Mouse (Mus musculus) small intestine, adult 2 months (tissue): Measurements from ENCODE around the gene Polr2l.
A peak's percentile ranks its signal among the peaks of the same experiment; 100 is the strongest.

Experiments used
- CTCF ChIP-seq: fragments of 200-500 bp; IDR thresholded peaks from 2 replicates; pipeline ENCODE4 v1.5.1; 2012; ENCODE audit warnings: low read depth, mild to moderate bottlenecking, control low read depth, inconsistent platforms, low read length, moderate library complexity, mixed read lengths; ENCODE audit not compliant: insufficient replicate concordance, insufficient read length; ENCODE audit errors: extremely low read depth
- POLR2A ChIP-seq: fragments of 200-500 bp; IDR thresholded peaks from 2 replicates; pipeline ENCODE4 v1.6.1; 2012; ENCODE audit warnings: low read depth, mild to moderate bottlenecking, control low read depth, inconsistent platforms, low read length, moderate library complexity

DNA sequence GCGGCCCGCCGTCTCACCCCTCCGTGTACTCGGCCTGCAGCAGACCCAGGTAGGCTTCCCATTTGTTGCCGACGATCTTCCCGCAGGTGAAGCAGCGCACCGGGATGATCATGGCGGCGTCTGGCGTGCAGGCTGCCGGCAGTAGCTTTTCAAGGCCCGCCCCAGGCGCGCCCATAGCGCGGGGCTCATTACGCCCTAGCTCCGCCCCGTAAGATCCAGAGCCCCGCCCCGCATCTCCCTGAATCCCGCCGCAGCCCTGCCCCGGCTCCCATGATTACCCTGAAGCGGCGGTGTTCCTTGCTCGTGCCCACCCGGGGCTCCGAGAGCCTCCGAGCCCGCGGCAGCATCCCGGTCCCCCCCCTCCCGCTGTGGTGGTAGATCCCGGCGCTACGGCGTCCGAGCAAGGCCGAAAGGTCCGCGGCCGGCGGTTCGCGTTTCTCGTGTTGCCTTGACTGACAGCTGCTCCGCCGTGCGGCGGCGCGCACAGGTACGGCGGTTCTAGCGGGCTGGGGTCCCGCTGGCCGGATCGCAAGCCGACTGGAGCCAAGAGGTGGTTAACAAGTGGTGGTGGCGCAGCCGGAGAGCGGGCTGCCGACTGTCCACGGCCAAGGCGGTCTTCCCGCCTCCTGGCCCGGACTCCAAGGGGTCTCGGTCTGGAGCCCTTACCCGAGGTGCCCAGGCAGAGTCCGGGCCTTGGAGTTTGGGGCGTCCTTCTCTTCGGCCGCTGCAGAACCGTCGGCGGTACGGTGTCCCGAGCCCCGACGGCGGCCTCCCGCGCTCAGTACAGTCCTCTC is at the start of gene Polr2l, which contains the start of gene Tspan4:
- TF ChIP-seq CTCF (no peak), POLR2A (peak; percentile 68)
